Mouse (Mus musculus): ENCODE data around the gene Syngap1. TPM values are rescaled to one million over a fixed set of nuclear protein-coding genes. Genes with fewer than 3 reads are reported as not detected.
"Not testable (repeated sequence)": the region's sequence is repeated elsewhere in the genome, so short reads cannot be mapped to it uniquely, and the experiment has no call there.

Gene Syngap1
- polyA plus RNA-seq, 1 experiment from 2014 or later, result 1.5 TPM

GRCm38 (mm10) chr17:26907506-26907905 is 33.5 kb upstream of the Syngap1 start:
- H3K9ac ChIP-seq (ENCODE audit: low read length); ATAC-seq (ENCODE audit: insufficient number of reproducible peaks, insufficient read depth, low FRiP score, low read depth); H3K36me3 ChIP-seq (ENCODE audit: control insufficient read depth, insufficient read depth, low read length); H3K27ac ChIP-seq (replicated peaks in 1 of 2; ENCODE audit: control insufficient read depth in 1 of 2, insufficient read depth in 1 of 2, low read depth in 2 of 2, low read length in 2 of 2); H3K9me3 ChIP-seq (ENCODE audit: control insufficient read depth, low read length); H3K27me3 ChIP-seq (ENCODE audit: control insufficient read depth, insufficient read depth, low read length); H3K4me2 ChIP-seq (ENCODE audit: low read length); H3K4me1 ChIP-seq (ENCODE audit: control insufficient read depth in 2 of 2, insufficient read depth in 2 of 2, low read length in 2 of 2); H3K4me3 ChIP-seq (ENCODE audit: control insufficient read depth in 1 of 2, insufficient read depth in 1 of 2, low read depth in 1 of 2, low read length in 2 of 2): not testable (repeated sequence)
- 87% methylated on average over 15 of the region's 15 CpGs for WGBS

- H3K27ac ChIP-seq (replicated peaks in 1 of 2; ENCODE audit: control insufficient read depth in 1 of 2, insufficient read depth in 1 of 2, low read depth in 2 of 2, low read length in 2 of 2), result no peak overlapping the region
- peaks cover 4 to 6% of the 10 kb centered on the region in 2 experiments; a peak in 2 of 4 replicates for H3K4me1 ChIP-seq (ENCODE audit: control insufficient read depth in 2 of 2, insufficient read depth in 2 of 2, low read length in 2 of 2)
- H3K4me3 ChIP-seq (ENCODE audit: control insufficient read depth in 1 of 2, insufficient read depth in 1 of 2, low read depth in 1 of 2, low read length in 2 of 2), result no peak overlapping the region
- no peak overlapping the region for H3K9ac ChIP-seq (ENCODE audit: low read length)
- no peak overlapping the region for H3K4me2 ChIP-seq (ENCODE audit: low read length)
- no peaks in the 10 kb centered on the region for H3K9me3 ChIP-seq (ENCODE audit: control insufficient read depth, low read length)
- no peaks in the 10 kb centered on the region for H3K36me3 ChIP-seq (ENCODE audit: control insufficient read depth, insufficient read depth, low read length)
- 39% methylated on average over 1 of the region's 1 CpGs for WGBS
- H3K27me3 ChIP-seq (ENCODE audit: control insufficient read depth, insufficient read depth, low read length), result no peaks in the 10 kb centered on the region
- no peak for ATAC-seq (ENCODE audit: insufficient number of reproducible peaks, insufficient read depth, low FRiP score, low read depth)
Measured at GRCm38 (mm10) chr17:26915248-26915647, 25.8 kb upstream of the Syngap1 start.

- peak within 1 kb of the TSS; percentile 67 for H3K4me2 ChIP-seq (ENCODE audit: low read length)
- peak within 1 kb of the TSS; percentile 79 for H3K9ac ChIP-seq (ENCODE audit: low read length)
- no peaks in the 10 kb centered on the region for H3K9me3 ChIP-seq (ENCODE audit: control insufficient read depth, low read length)
- H3K36me3 ChIP-seq (ENCODE audit: control insufficient read depth, insufficient read depth, low read length), result peaks cover 12% of the 10 kb centered on the region
- H3K4me1 ChIP-seq (ENCODE audit: control insufficient read depth in 2 of 2, insufficient read depth in 2 of 2, low read length in 2 of 2), result peaks cover 4 to 6% of the 10 kb centered on the region in 2 experiments; a peak in 2 of 4 replicates
- ATAC-seq (ENCODE audit: insufficient number of reproducible peaks, insufficient read depth, low FRiP score, low read depth), result peak; percentile 98
- WGBS, result under 1% methylated on average over 62 of the region's 72 CpGs
- peak within 1 kb of the TSS; percentile 64 to 79 for H3K4me3 ChIP-seq (ENCODE audit: control insufficient read depth in 1 of 2, insufficient read depth in 1 of 2, low read depth in 1 of 2, low read length in 2 of 2)
- no peaks in the 10 kb centered on the region for H3K27me3 ChIP-seq (ENCODE audit: control insufficient read depth, insufficient read depth, low read length)
- H3K27ac ChIP-seq (replicated peaks in 1 of 2; ENCODE audit: control insufficient read depth in 1 of 2, insufficient read depth in 1 of 2, low read depth in 2 of 2, low read length in 2 of 2), result peak within 1 kb of the TSS; percentile 67 to 74
Measured at GRCm38 (mm10) chr17:26916711-26917482, 24.2 kb upstream of the Syngap1 start, which contains the start of gene Kifc5b. Gene Kifc5b, plus strand, starts transcription at chr17:26917091.

GRCm38 (mm10) chr17:26917560-26917959 is 23.5 kb upstream of the Syngap1 start:
- Histone ChIP-seq H3K36me3 (ENCODE audit: control insufficient read depth, insufficient read depth, low read length) (peaks cover 16% of the 10 kb centered on the region), H3K4me2 (ENCODE audit: low read length) (peak overlapping the region; percentile 67), H3K4me3 (ENCODE audit: control insufficient read depth in 1 of 2, insufficient read depth in 1 of 2, low read depth in 1 of 2, low read length in 2 of 2) (peak overlapping the region; percentile 64 to 79), H3K27ac (replicated peaks in 1 of 2; ENCODE audit: control insufficient read depth in 1 of 2, insufficient read depth in 1 of 2, low read depth in 2 of 2, low read length in 2 of 2) (peak overlapping the region; percentile 67 to 74), H3K9ac (ENCODE audit: low read length) (peak overlapping the region; percentile 79)
- H3K9me3 ChIP-seq (ENCODE audit: control insufficient read depth, low read length); H3K4me1 ChIP-seq (ENCODE audit: control insufficient read depth in 2 of 2, insufficient read depth in 2 of 2, low read length in 2 of 2); ATAC-seq (ENCODE audit: insufficient number of reproducible peaks, insufficient read depth, low FRiP score, low read depth); H3K27me3 ChIP-seq (ENCODE audit: control insufficient read depth, insufficient read depth, low read length): not testable (repeated sequence)
- WGBS, result 2% methylated on average over 12 of the region's 12 CpGs

GRCm38 (mm10) chr17:26918343-26918742 is 22.7 kb upstream of the Syngap1 start:
- no peaks in the 10 kb centered on the region for H3K27me3 ChIP-seq (ENCODE audit: control insufficient read depth, insufficient read depth, low read length)
- no peak for ATAC-seq (ENCODE audit: insufficient number of reproducible peaks, insufficient read depth, low FRiP score, low read depth)
- no peaks in the 10 kb centered on the region for H3K9me3 ChIP-seq (ENCODE audit: control insufficient read depth, low read length)
- peak overlapping the region; percentile 67 for H3K4me2 ChIP-seq (ENCODE audit: low read length)
- peaks cover 4 to 6% of the 10 kb centered on the region in 2 experiments; a peak in 2 of 4 replicates for H3K4me1 ChIP-seq (ENCODE audit: control insufficient read depth in 2 of 2, insufficient read depth in 2 of 2, low read length in 2 of 2)
- H3K9ac ChIP-seq (ENCODE audit: low read length), result peak overlapping the region; percentile 16; the same call in 1 of the 2 replicates
- H3K27ac ChIP-seq (replicated peaks in 1 of 2; ENCODE audit: control insufficient read depth in 1 of 2, insufficient read depth in 1 of 2, low read depth in 2 of 2, low read length in 2 of 2), result no peak overlapping the region
- H3K4me3 ChIP-seq (ENCODE audit: control insufficient read depth in 1 of 2, insufficient read depth in 1 of 2, low read depth in 1 of 2, low read length in 2 of 2), result peak overlapping the region; percentile 9 to 64; a peak in 2 of 4 replicates
- WGBS, result 72% methylated on average over 2 of the region's 2 CpGs
- H3K36me3 ChIP-seq (ENCODE audit: control insufficient read depth, insufficient read depth, low read length), result peaks cover 18% of the 10 kb centered on the region

- peaks cover 24% of the 10 kb centered on the region for H3K36me3 ChIP-seq (ENCODE audit: control insufficient read depth, insufficient read depth, low read length)
- WGBS, result 41% methylated on average over 2 of the region's 2 CpGs
- H3K4me2 ChIP-seq (ENCODE audit: low read length); H3K27ac ChIP-seq (replicated peaks in 1 of 2; ENCODE audit: control insufficient read depth in 1 of 2, insufficient read depth in 1 of 2, low read depth in 2 of 2, low read length in 2 of 2); H3K4me1 ChIP-seq (ENCODE audit: control insufficient read depth in 2 of 2, insufficient read depth in 2 of 2, low read length in 2 of 2); H3K4me3 ChIP-seq (ENCODE audit: control insufficient read depth in 1 of 2, insufficient read depth in 1 of 2, low read depth in 1 of 2, low read length in 2 of 2); H3K9me3 ChIP-seq (ENCODE audit: control insufficient read depth, low read length); ATAC-seq (ENCODE audit: insufficient number of reproducible peaks, insufficient read depth, low FRiP score, low read depth); H3K9ac ChIP-seq (ENCODE audit: low read length); H3K27me3 ChIP-seq (ENCODE audit: control insufficient read depth, insufficient read depth, low read length): not testable (repeated sequence)
Measured at GRCm38 (mm10) chr17:26919516-26919915, 21.5 kb upstream of the Syngap1 start.

GRCm38 (mm10) chr17:26922368-26922767 is 18.7 kb upstream of the Syngap1 start:
- H3K36me3 ChIP-seq (ENCODE audit: control insufficient read depth, insufficient read depth, low read length), result peaks cover 46% of the 10 kb centered on the region

More at GRCm38 (mm10) chr17:26922368-26922767, 18.7 kb upstream of the Syngap1 start:
- H3K9me3 ChIP-seq (ENCODE audit: control insufficient read depth, low read length); H3K27me3 ChIP-seq (ENCODE audit: control insufficient read depth, insufficient read depth, low read length); H3K27ac ChIP-seq (replicated peaks in 1 of 2; ENCODE audit: control insufficient read depth in 1 of 2, insufficient read depth in 1 of 2, low read depth in 2 of 2, low read length in 2 of 2); H3K4me3 ChIP-seq (ENCODE audit: control insufficient read depth in 1 of 2, insufficient read depth in 1 of 2, low read depth in 1 of 2, low read length in 2 of 2); H3K4me2 ChIP-seq (ENCODE audit: low read length); ATAC-seq (ENCODE audit: insufficient number of reproducible peaks, insufficient read depth, low FRiP score, low read depth); H3K9ac ChIP-seq (ENCODE audit: low read length); H3K4me1 ChIP-seq (ENCODE audit: control insufficient read depth in 2 of 2, insufficient read depth in 2 of 2, low read length in 2 of 2): not testable (repeated sequence)
- WGBS, result 91% methylated on average over 5 of the region's 6 CpGs
